Mouse (Mus musculus): ENCODE measurements at regions not wholly inside any gene's neighbourhood (a gene's known extent, or its start where the extent isn't known, plus 50 kb on each side); places are given as distances from the start of the nearest gene placed in this dataset.

DNA sequence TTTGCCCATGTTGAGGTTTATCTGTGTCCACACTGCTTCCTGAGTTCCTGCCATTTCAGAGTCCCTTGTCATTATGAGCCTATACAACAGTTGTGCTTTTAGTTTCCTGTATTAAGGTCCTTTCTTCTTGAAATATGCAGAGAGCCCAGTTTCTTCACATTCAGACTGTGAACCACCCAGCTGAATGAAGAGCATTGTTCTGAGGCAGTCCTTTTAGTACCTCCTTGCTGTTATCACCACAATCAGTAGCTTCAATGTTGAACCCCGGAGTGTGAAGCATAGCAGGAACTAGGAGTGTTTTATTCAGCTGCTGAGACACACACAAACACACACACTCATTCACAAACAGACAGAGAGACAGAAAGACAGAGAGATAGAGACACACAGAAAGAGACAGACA is 1452.1 kb downstream of the Gsdmc2 start:
- DNase-seq, result no peak

DNA sequence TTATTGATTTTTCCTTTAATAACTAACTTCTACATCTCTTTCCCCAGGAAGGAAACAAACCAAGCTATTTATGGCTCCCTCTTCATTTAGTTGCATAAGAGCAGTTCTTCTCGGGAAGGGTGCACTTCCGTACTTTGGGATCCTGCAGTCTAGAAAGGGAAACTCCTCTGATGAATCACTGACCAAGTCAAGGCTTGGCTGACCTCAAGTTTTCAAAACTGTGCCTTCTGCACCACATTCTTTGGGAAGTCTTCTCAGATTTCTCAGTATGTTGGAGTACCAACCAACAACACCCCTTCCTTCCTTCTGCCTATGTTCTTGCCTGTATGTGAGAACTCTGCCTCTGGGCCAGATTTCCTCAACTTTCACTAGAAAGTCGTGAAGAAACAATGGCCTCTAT is 1452.6 kb downstream of the Gsdmc2 start:
- no peak for DNase-seq

DNA sequence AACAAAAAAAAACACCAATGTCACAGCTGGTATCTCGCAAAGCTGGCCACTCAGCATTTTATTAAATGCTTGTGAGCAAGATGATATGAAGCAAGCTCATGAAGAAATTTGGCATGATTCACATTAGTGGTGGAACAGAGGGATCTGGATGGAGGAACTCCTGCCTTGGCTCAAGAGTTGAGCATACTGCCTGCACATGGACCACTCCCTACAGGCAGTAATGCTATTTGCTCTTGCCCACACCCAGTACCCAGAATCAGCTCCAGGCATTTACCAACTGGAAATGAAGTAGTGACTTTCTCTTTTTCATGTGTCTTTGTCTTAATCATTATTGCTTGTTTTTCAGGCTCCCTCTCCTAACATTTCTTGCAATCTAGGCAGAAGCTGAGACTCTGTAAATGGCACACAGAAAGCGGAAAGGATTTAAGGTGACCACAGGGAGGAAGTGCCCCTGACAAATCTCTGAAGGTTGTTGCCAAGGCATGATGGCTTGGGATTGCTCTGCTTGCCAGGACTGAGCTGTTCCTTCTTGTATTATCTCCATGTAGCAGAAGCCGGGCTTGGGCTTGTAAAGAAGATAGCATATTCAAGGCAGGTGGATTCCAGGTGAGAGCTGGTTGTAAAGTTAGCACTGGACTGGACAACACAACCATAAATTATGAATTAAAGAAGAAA is 1455.4 kb downstream of the Gsdmc2 start:
- no peak for DNase-seq

DNA sequence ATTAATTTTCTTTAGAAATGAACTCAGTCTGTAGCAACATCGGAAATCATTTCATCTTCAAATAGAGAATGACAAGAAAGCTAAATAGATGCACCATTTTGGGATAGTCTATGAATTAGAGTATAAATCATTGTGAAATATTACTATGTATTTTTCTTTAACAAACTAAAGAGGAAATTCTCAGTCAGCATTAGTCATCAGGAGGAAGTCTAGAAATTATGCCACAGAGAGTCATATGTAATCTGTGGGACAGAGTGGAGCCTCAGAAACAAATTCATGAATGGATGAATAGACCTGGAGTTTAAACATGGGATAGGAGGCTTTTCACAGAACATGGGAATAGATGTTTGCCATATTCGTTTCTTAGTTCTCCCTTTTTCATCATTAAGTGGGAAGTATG is 1459.4 kb upstream of the A1bg start:
- no peak for DNase-seq

DNA sequence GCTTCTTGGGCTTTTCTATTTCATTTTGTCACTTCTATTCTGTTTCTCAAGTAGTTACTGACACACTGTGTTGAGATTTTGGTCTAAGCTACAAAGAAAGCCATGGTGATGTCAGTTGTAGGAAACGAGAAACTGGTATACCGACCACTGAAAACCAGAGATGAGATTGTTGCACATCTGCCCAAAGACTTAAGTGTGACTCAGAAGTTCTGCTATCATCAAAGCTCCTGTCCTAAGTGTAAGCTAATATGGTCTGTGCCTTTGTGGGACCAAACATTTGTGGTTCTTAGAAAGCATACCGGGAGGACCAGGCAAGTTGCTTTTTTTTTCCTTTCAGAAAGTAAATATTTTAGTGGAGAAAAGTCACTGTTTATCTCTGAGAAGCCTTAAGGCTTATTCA is 1451.8 kb upstream of the A1bg start:
- no peak for DNase-seq

DNA sequence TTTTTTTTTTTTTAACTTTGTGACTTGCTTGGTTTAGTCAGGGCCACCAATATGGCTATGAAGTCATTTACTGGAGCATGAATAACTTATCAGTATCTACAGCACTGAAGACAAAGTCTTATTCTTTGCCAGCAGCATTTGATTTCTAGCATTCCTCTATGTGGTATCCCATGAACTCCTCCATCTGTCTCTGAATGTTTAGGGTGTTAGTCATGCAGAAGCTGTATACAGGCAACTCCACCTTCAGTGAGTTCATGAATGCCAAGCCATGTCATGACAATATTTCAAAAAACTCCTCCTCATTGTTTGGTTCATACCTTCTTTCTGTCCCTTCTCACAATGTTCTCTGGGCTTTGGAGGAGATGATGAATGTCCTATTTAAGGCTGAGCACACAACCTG is 1438.4 kb upstream of the A1bg start:
- DNase-seq, result no peak

DNA sequence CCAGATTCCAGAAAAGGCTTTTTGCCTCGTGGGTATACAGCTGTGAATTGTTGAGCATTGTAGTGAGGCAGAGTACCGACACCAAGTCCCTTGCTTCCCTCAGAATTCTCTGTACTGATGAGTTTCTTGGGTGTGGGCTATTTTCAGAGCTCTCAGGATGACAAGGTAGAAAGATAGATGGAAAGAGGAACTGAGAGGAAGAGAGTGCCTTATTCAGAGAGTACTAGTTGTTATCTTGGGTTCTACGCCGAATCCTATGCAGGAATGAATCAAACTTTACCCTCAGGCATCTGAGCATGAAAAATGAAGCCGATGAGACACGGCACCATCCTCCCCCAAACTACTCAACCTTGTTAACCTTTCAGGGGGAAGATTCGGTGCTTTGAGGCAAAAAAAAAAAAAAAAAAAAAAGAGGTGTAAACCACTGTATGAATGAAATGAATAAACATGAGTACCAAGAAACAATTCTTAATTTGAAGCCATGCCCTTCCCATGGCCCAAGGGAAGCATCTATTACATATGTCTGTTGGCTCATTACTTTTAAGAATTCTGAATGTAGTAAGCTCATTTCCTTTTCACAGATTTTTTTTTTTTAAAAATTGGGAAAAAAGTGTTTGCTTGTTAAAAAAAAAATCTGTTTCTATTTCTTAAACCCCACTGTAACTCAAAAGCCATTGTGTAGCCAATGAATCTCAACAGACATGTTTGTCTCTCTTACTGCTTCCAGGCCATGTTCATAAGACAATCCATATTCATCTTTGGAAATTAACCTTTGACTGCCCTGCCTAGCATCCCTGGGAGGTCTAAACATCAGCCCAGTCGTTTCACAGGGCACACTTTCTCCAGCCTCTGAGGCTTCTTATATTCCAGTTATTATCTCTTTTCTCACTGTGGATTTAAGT is 1435.8 kb upstream of the A1bg start:
- DNase-seq, result no peak

DNA sequence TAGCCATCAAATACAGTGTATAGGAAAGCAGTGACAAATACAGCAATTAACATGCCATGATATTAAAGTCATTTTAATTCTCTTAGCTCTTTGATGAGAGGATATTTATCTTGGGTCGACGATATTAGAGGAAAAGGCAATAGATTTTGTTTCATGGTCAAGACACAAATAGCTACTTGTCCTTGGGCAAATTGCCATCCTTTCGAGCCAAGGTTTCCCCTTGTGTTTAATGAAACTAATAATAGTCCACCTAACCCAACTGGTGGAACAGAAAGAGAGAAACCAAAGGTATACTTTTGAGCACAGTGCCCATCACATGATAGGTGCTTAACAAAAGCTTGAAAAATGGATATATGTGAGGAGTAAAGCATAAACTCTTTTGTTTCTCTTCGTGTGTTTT is 1431.0 kb upstream of the A1bg start:
- no peak for DNase-seq

DNA sequence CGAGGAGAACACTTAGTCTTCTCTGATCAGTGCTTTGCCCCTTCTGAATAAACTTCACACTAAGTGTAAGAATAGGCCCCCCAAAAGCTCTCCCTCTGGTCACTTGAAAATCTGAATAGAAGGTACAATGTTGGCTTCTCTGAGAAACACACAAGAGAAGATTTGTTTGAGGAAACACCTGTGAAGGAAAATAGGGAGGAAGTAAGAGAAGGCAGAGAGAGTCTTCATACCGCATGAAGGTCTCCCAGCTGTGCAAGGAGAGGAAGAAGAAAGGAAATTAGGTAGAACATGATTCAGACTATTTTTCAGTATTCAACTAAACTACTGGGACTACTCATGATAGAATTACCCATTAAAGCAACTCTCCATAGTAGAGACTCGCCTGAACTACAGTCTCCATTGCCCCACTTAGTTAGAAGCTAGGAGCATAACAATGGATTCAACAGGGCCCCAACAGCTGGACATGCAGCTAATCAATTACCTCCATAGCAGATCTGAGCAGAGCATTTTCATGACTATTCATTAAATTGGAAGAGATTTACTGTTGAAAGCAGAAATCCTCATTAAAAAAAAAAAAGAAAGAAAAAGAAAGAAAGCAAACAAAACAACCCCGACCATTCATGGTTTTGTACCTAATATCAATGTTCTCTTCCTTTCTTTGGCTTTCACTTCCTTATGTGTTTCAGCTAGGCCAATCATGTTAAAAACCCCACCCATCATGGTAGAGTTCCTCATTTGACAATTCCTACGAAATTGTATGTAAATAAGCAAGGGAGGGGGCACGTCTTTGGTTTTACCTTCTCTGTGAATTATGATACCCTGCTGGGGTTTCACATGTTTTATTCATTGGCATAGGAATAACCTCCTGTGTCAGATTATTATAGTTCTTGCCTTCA is 1428.3 kb upstream of the A1bg start:
- DNase-seq, result no peak

DNA sequence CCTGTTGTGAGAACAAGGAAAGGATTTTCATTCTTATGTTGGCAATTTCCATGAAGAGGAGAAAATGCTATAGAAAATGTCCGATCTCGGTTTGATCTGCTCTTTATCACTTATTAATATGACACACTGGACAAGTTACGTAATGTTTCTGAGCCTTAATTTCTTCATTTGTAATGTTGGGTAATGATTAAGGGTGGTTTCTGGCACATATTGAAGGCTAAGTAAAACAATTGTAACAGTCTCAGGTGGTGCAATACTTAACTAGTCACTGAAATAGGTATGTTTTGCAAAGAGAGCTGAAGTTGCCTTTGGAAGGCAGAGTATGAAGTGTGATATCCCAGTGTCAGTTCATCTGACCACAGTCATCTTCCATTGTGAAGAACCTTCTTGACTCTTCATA is 1427.2 kb upstream of the A1bg start:
- DNase-seq, result no peak

DNA sequence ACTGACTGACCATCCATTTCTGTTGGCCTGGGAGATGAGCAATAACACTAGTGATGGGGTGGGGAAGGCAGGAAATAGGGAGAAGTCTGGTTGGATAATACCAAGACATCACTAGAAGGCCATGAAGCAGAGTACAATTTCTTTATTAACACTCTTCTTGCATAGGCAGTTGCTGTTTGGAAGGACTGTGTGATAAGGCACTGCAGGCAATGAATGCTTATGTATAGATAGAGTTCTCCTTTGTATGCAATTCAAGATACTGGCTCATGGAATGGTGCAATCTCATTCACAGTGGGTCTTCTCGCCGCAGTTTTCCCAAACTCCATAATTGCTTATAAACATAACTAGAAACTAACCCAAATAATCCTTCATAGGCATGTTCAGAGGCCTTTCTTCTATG is 1426.1 kb upstream of the A1bg start:
- no peak for DNase-seq

DNA sequence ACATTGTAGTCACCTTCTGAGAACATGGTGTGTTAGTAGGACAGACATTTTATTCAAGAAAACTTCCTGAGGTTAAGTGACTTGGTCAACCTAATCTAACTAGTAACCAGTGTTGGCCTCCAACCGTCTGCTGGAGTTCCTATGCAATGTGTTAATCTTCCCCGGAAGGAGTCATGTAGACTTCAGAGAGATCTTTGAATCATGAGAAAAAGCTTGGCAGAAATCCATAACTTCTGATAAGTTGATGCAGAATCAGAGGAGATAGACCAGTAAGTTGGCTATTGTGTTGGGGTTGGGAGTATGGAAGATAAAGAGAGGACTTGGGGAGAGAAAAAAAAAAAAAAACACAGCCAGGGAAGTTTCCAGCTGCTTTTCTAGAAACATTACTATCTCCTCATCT is 1424.9 kb upstream of the A1bg start:
- DNase-seq, result no peak

DNA sequence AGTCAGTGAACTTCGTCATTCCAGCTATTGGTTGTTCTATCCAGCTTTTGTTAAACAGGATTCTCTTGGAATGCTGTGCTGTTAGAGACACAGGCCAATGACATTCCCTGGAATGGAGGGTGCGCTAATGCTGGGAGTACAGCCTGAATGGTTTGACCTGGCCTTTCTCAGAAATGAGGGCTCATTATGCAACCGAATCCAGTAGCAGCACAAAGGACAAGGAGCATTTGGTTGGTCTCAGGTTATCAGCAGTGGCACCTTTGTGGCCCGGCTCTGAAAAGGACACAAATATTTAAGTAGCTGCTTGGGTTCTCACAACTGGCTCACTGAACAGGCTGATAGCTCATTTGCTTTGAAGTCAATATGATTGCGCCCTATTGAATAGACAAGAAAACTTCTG is 1423.1 kb upstream of the A1bg start:
- no peak for DNase-seq

DNA sequence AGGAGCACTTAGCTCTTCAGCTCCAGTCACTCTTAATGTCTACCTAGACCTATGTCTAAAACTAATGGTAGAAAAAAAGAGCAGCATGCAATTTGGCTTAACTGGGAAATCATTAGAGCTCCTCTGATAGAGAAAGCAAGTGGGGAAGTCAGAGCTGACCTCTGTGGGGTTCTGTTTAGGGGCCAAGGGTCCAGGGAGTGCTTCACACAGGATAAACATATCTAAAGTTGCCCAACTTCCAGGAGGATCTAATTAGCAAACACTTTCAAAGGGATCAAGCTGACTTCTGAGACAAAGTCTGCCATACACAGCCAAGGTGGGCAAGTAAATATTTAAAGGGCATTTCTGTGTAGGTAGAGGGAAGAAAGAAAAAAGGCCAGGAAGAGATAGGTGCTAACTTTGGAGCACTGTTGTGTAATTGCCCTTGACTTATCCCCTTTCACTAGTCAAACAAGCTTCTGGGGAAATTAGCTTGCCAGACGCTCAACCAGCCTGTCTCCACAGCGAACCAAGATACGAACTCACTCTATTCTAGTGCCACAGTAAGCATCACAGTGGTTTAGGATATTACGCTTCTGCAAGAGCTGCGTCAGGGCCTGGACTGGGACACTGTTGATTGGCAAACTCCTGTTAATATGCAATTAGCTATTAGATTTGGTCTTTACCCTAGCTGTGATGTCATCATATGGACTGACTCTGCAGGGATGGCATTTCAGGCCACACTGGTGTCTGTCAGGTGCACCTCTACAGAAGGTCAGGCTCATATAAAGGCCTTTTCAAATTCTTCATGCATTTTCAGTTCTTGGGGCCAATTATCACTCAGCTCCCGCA is 1413.9 kb upstream of the A1bg start:
- DNase-seq, result no peak

DNA sequence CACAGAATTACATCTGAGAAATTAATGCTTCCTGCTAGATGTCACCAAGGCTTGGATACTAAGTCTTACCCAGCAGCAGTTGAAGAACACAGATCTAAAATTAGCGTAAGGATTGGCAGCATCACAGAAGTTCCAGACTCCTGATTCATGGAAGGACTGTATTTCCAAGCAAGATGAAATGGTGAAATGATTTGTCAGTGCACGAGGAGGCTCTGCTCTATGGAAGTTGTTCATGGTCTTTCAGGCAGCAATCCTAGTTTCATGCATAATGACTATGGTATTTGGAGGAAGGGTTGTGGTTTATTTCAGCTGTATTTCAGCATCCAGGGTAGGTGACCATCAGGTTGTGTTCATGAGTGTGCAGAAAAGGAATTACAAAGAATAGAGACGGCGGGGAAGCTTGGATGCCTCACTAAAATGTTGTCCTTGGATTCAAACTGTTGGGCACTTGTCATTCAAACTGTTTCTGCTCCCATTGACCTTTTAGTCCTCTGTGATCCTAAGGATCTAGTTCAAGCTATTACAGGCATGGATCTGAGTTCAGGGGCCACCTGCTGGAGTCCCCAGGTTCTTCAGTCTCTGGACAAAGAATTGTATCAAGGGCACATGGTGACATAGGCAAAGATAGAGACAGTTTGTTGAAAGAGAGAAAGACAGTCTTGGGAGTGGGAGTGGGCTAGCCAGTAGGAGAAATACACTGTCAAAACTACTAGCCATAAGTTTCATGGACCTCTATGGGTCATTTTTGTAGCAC is 1411.6 kb upstream of the A1bg start:
- no peak for DNase-seq

DNA sequence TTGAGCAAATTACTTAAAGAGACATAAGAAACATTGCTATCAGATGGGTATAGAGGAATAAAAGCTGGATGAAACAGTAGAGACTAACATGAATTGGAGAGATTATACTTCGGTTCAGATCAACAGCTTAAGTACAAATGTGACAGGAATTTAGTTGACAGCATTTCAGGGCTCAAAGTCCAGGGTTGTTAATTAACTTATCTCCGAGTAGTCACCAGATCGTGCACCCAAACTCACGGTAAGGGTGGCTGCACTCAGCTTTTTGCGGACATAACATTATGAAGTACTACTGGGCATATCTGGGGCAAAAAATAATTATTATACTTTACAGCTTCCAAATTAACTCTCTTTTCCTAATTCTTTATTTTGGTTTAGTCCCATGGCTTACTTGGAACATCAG is 1409.3 kb upstream of the A1bg start:
- DNase-seq, result no peak

DNA sequence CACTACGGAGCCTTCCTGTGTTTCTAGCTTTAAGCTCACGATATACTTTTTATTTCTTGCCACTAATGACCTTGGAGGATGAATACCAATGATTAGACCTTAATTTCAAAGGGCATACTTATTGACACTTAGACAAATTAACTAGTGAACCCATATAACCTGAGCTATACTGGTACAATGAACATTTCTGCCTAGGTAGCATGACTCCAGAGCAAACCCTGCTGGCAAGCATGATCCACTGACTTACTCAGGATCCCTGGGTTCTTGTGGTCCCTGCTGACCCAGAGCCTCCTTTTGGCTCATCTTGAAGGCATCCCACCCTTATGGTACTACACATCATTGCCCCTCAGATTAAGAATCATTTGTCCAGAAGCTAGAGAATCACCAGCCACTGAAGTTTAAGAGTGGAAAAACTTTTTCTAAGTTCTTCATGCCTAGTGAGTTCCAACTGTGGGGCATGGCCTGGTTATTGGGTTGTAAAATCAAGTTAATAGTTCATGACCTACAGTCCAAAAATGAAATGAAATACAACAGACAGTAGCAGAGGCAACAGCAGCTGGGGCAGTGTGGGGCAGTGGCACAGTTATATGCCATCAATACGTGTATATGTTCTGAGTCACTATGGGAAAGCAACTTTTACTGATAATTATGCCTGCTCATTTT is 1408.5 kb upstream of the A1bg start:
- no peak for DNase-seq

DNA sequence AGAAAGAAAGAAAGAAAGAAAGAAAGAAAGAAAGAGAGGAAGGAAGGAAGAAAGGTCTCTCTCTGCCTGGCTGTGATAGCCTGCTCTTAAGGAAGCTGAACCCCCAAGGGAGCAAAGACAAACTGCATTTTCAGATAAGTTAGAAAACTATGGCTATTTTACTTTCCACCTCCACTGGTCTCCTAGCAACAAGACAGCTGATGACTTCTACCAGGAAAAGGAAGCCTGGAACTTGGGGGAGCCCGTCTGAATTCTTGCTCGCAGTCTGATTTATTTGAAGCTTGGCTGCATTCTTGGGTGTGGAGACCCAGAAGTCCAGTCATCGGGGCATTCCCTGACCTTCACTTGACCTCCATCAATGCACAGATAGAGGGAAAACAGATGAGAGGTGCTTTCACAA is 1406.1 kb upstream of the A1bg start:
- DNase-seq, result no peak

DNA sequence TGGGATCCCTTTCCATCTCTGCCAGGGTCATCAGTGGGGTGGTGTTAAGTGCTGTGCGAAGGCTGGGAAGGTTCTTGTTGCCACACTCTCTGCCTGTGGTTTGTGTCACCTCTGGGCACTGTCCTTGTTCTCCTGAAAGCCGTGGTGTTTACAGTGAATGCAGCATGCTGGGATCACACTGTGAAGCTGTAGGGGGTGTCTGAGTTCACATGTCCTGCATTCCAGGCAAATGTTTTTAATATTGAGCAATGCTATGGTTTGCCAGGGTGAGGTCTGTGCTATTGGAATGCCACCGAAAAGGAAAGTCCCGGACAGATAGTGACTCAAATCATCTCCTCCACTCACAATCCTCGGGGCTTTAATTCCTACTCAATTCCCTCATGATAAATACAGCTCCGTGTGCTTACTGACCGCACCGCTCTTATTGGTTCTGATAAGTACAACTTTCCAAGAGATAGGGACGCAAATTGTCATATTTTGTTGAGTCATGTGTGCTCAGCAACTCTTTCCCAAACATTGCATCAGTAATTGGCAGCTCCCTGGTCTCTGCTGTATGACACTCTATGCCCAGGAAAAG is 1405.6 kb upstream of the A1bg start:
- DNase-seq, result no peak

DNA sequence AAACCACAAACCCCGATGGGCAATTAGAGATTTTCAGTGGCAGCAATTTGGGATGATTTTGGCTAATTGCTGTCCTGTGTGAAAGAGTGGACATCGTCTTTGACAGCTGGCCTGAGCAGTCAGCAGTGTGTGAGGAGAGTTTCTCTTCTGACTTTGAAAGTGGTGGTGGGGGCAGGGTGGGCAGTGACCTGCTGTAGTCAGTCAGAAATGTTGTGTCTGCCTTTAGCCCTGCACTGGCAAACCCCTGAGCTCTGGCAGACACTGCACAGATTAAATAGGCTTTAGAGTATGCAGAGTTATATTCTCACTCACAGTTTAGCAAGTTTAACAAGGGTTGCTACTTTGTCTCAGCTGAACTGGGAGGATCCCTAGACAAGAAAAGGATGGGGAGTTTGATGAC is 1404.7 kb upstream of the A1bg start:
- DNase-seq, result no peak

DNA sequence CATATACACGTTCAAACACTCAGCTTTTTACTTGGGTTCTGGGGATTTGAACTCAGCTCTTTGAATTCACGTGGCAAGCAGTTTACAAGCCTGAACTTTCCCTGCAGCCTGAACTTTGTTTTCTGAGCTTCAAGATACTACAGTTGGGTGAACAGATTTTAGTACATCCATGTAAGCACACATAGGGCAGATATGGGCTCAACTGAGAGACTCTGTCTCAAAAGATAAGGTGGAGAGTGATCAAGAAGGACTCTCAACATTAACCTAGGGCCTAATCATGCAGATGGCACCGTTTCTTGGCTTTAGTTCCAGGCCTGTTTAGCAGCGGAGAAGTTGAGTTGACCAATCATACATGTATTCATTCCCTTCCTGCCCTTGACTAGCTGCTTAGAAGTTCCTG is 1403.7 kb upstream of the A1bg start:
- DNase-seq, result no peak

Data from cerebellum, adult 18-20 months (tissue).